7 mouse cellular contexts compared by ENCODE assay signal in the genomic region with DNA sequence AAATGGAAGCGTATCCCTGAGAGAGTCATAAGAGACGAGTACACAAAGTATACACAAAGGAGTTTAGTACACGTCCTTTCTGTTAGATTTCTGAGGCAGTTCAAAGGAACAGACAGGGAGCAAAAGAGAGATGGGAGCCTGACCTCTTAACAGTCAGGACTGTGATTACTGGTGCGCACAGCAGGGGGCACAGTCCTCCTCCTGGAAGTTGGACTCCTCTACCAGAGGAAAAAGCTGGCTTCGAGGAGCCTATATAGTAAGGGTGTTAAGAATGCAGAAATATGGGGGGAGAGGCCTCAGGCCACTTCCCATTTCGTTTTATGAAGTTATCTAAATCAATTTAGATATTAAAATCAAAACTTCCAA. TPM values are rescaled to one million over a fixed set of nuclear protein-coding genes. Genes with fewer than 3 reads are reported as not detected.
DNase-seq lines count a peak whose midpoint lies in the region; ATAC-seq and TF ChIP-seq lines count a peak whose summit lies in the region.

No protein-coding gene starts in this region.

- H3K27me3 ChIP-seq in hindbrain, embryonic 12.5 days, result no peaks in the 10 kb centered on the region

- H3K36me3 ChIP-seq in hindbrain, embryonic 12.5 days, result no peaks in the 10 kb centered on the region

- peak overlapping the region; percentile 79 for H3K4me3 ChIP-seq in bone marrow macrophage, adult 2 months (ENCODE audit: insufficient read depth, low read length)
- peak overlapping the region; percentile 100 for H3K4me3 ChIP-seq in hindbrain, embryonic 12.5 days

- WGBS in hindbrain, embryonic 12.5 days, result 42% methylated on average over 6 of the region's 6 CpGs

- peak overlapping the region; percentile 99 for H3K9ac ChIP-seq in hindbrain, embryonic 12.5 days

- 0 out of 2 replicates have a peak overlapping the region, but pooled peaks have one; percentile 43 for H3K27ac ChIP-seq in bone marrow macrophage, adult 2 months (ENCODE audit: insufficient read depth, low read depth, low read length)
- no peak overlapping the region for H3K27ac ChIP-seq in hindbrain, embryonic 12.5 days

- TF ChIP-seq CTCF in bone marrow macrophage, adult 2 months (IDR thresholded peaks at IDR 0.05; ENCODE audit: low read depth, low read length), result no peak

- H3K4me1 ChIP-seq in bone marrow macrophage, adult 2 months (ENCODE audit: control insufficient read depth, insufficient read depth, low read length), result peaks cover 18% of the 10 kb centered on the region
- peaks cover 29% of the 10 kb centered on the region for H3K4me1 ChIP-seq in hindbrain, embryonic 12.5 days

- TF ChIP-seq POLR2A in bone marrow macrophage, adult 2 months (IDR thresholded peaks at IDR 0.05; ENCODE audit: borderline replicate concordance, low read depth, low read length), result no peak

- peak; percentile 80 for DNase-seq in ES-CJ7 (ENCODE audit: low read depth, low spot score)
- DNase-seq in layer of hippocampus, postnatal 36 days, result peak; percentile 21 to 41
- DNase-seq in lung, postnatal 25 days (ENCODE audit: low spot score), result peak; percentile 50
- peak; percentile 39 to 41 for DNase-seq in right cerebral cortex, adult 2 months (ENCODE audit: low spot score in 2 of 2)

- peak overlapping the region; percentile 93 for H3K4me2 ChIP-seq in hindbrain, embryonic 12.5 days (replicated peaks)

- no peaks in the 10 kb centered on the region for H3K9me3 ChIP-seq in hindbrain, embryonic 12.5 days (replicated peaks)

- peak; percentile 63 for ATAC-seq in erythroblast, adult 5-6 weeks (replicated peaks; ENCODE audit: low FRiP score, poor library complexity, severe bottlenecking)
- ATAC-seq in hindbrain, embryonic 12.5 days (ENCODE audit: low FRiP score), result peak; percentile 26; the same call in 1 of the 2 replicates

RNA-seq across cellular contexts. Expression of gene Mapkapk5, which starts 0.8 kb away (rescaled TPM):
- polyA plus RNA-seq in bone marrow macrophage, adult 2 months (2012; ENCODE audit: insufficient read depth, insufficient read length, missing spikeins), result 75.7 TPM in 2 replicates
- 51.0 and 70.3 TPM in 2 replicates for total RNA-seq in erythroblast, adult 5-6 weeks (2015; ENCODE audit: low replicate concordance)
- 36.1 and 43.6 TPM in 2 replicates for total RNA-seq in erythroblast, adult 5-6 weeks (2017; ENCODE audit: low replicate concordance)
- 62.8 and 63.0 TPM in 2 replicates for polyA plus RNA-seq in hindbrain, embryonic 12.5 days (2016; fragmentation: Nextera tagmentation; extraction: Ambion mirVana)
- total RNA-seq in layer of hippocampus, postnatal 36 days (2021), result 10 to 100 TPM; 75.1 to 83.8 TPM

RNA-seq across cellular contexts. Expression of gene Adam1a, which starts 1.2 kb away (rescaled TPM):
- 3.0 and 4.3 TPM in 2 replicates for polyA plus RNA-seq in bone marrow macrophage, adult 2 months (2012; ENCODE audit: insufficient read depth, insufficient read length, missing spikeins)
- 0.38 and 1.3 TPM in 2 replicates for total RNA-seq in erythroblast, adult 5-6 weeks (2015; ENCODE audit: low replicate concordance)
- total RNA-seq in erythroblast, adult 5-6 weeks (2017; ENCODE audit: low replicate concordance), result 0.85 and 1.4 TPM in 2 replicates
- polyA plus RNA-seq in hindbrain, embryonic 12.5 days (2016; fragmentation: Nextera tagmentation; extraction: Ambion mirVana), result 3.2 and 3.8 TPM in 2 replicates
- total RNA-seq in layer of hippocampus, postnatal 36 days (2021), result 10 to 100 TPM; 17.3 to 19.8 TPM

RNA-seq across cellular contexts. Expression of gene Gm42878, which starts 1.2 kb away (rescaled TPM):
- polyA plus RNA-seq in bone marrow macrophage, adult 2 months (2012; ENCODE audit: insufficient read depth, insufficient read length, missing spikeins), result not detected in 2 replicates
- not detected in 2 replicates for total RNA-seq in erythroblast, adult 5-6 weeks (2015; ENCODE audit: low replicate concordance)
- 0.60 TPM in 1 of 2 replicates, not detected in the other for total RNA-seq in erythroblast, adult 5-6 weeks (2017; ENCODE audit: low replicate concordance)
- not detected in 2 replicates for polyA plus RNA-seq in hindbrain, embryonic 12.5 days (2016; fragmentation: Nextera tagmentation; extraction: Ambion mirVana)
- 1 to 10 TPM in 1 of 2 experiments, not detected in 1; 2.3 TPM for total RNA-seq in layer of hippocampus, postnatal 36 days (2021)

RNA-seq across cellular contexts. Expression of gene Adam1b, which starts 43.3 kb away (rescaled TPM):
- not detected in 2 replicates for polyA plus RNA-seq in bone marrow macrophage, adult 2 months (2012; ENCODE audit: insufficient read depth, insufficient read length, missing spikeins)
- total RNA-seq in erythroblast, adult 5-6 weeks (2015; ENCODE audit: low replicate concordance), result not detected in 2 replicates
- total RNA-seq in erythroblast, adult 5-6 weeks (2017; ENCODE audit: low replicate concordance), result not detected in 2 replicates
- polyA plus RNA-seq in hindbrain, embryonic 12.5 days (2016; fragmentation: Nextera tagmentation; extraction: Ambion mirVana), result not detected in 2 replicates
- total RNA-seq in layer of hippocampus, postnatal 36 days (2021), result under 1 TPM; 0.13 to 0.15 TPM

RNA-seq across cellular contexts. Expression of gene Aldh2, which starts 47.1 kb away (rescaled TPM):
- 844 and 895 TPM in 2 replicates for polyA plus RNA-seq in bone marrow macrophage, adult 2 months (2012; ENCODE audit: insufficient read depth, insufficient read length, missing spikeins)
- 28.2 and 58.1 TPM in 2 replicates for total RNA-seq in erythroblast, adult 5-6 weeks (2015; ENCODE audit: low replicate concordance)
- total RNA-seq in erythroblast, adult 5-6 weeks (2017; ENCODE audit: low replicate concordance), result 96.6 and 99.4 TPM in 2 replicates
- 133 and 138 TPM in 2 replicates for polyA plus RNA-seq in hindbrain, embryonic 12.5 days (2016; fragmentation: Nextera tagmentation; extraction: Ambion mirVana)
- total RNA-seq in layer of hippocampus, postnatal 36 days (2021), result 100 to 1,000 TPM; 111 to 121 TPM

Comparison
In these comparisons a context has a peak if more than half of its experiments do, and no peak if none do; other contexts are left out.
1. RNA of gene Adam1a, which starts 1.2 kb away (total RNA-seq): 17.3 to 19.8 TPM in layer of hippocampus, postnatal 36 days; 0.38 to 1.4 TPM in erythroblast, adult 5-6 weeks; every median in the first group is over 4 times any median in the second.
2. Peak in every context shown above with its lines, with median percentiles within 50 percentile points of each other: DNase-seq.